8 mouse cellular contexts compared by ENCODE assay signal in genomic region chr16:35983517-35984101, GRCm38 (mm10). TPM values are rescaled to one million over a fixed set of nuclear protein-coding genes. Genes with fewer than 3 reads are reported as not detected.
A peak's percentile ranks its signal among the peaks of the same experiment; 100 is the strongest.
DNase-seq lines count a peak whose midpoint lies in the region; ATAC-seq and TF ChIP-seq lines count a peak whose summit lies in the region.

No protein-coding gene starts in this region.

- TF ChIP-seq POLR2A in MEL (IDR thresholded peaks at IDR 0.05; ENCODE audit: control insufficient read depth in 1 of 2, insufficient read depth in 1 of 2, low read depth in 1 of 2, low read length in 2 of 2, poor library complexity in 1 of 2), result no peak; a peak in 1 of 4 replicates
- no peak for TF ChIP-seq POLR2A in lung, adult 2 months (IDR thresholded peaks at IDR 0.05; ENCODE audit: borderline replicate concordance, extremely low read depth, low read depth, low read length)

- H3K4me2 ChIP-seq in forebrain, embryonic 14.5 days (ENCODE audit: low read length), result peak overlapping the region; percentile 65

- peaks cover 47% of the 10 kb centered on the region for H3K79me2 ChIP-seq in MEL (ENCODE audit: control insufficient read depth, insufficient read depth, low read length, poor library complexity)

- ATAC-seq in forebrain, embryonic 14.5 days, result peak; percentile 76
- ATAC-seq in neutrophil, adult 5-6 weeks (ENCODE audit: extremely low read depth, insufficient number of reproducible peaks, low FRiP score, poor library complexity, severe bottlenecking), result peak; percentile 62

- H3K27ac ChIP-seq in MEL (ENCODE audit: control insufficient read depth, low read depth, low read length), result peak overlapping the region; percentile 92
- peak overlapping the region; percentile 99 for H3K27ac ChIP-seq in forebrain, embryonic 14.5 days (ENCODE audit: low read depth, low read length)
- peak overlapping the region; percentile 97 for H3K27ac ChIP-seq in layer of hippocampus, adult 2 months

- no peak for TF ChIP-seq EP300 in MEL (IDR thresholded peaks at IDR 0.05; ENCODE audit: low read depth in 1 of 2, low read length in 2 of 2)

- peak; percentile 79 for DNase-seq in MEL (ENCODE audit: low read depth, low spot score)
- peak; percentile 73 for DNase-seq in cerebellum, adult 11 months
- peak; percentile 66 for DNase-seq in forebrain, embryonic 14.5 days (ENCODE audit: low spot score)
- DNase-seq in heart, postnatal 10 days, result peak; percentile 81 to 83
- peak; percentile 68 to 80 for DNase-seq in layer of hippocampus, adult 2 months (ENCODE audit: low spot score in 2 of 2)
- peak; percentile 59 for DNase-seq in lung, adult 2 months
- DNase-seq in thymus, postnatal 0 days (ENCODE audit: low spot score), result peak; percentile 66

- peaks cover 9 to 14% of the 10 kb centered on the region in 2 experiments for H3K4me1 ChIP-seq in MEL (ENCODE audit: control insufficient read depth in 1 of 2, insufficient read depth in 2 of 2, low read length in 2 of 2)
- H3K4me1 ChIP-seq in forebrain, embryonic 14.5 days (ENCODE audit: control insufficient read depth, insufficient read depth, low read length), result no peaks in the 10 kb centered on the region; the same call in 1 of the 2 replicates
- H3K4me1 ChIP-seq in lung, adult 2 months (ENCODE audit: control insufficient read depth, insufficient read depth, low read length), result peaks cover 3% of the 10 kb centered on the region

- no peaks in the 10 kb centered on the region for H3K9me3 ChIP-seq in MEL (replicated peaks; ENCODE audit: insufficient read depth, low read length)
- peaks cover 4% of the 10 kb centered on the region; the same call in 1 of the 2 replicates for H3K9me3 ChIP-seq in forebrain, embryonic 14.5 days (replicated peaks; ENCODE audit: control insufficient read depth, low read length)

- no peaks in the 10 kb centered on the region for H3K27me3 ChIP-seq in MEL (ENCODE audit: control insufficient read depth in 1 of 2, insufficient read depth in 2 of 2, low read length in 2 of 2)
- peaks cover 4% of the 10 kb centered on the region; the same call in 1 of the 2 replicates for H3K27me3 ChIP-seq in forebrain, embryonic 14.5 days (replicated peaks; ENCODE audit: control insufficient read depth, insufficient read depth, low read length)

- H3K4me3 ChIP-seq in MEL (ENCODE audit: control insufficient read depth in 1 of 2, insufficient read depth in 1 of 2, low read depth in 2 of 2, low read length in 2 of 2), result peak overlapping the region; percentile 78 to 94
- H3K4me3 ChIP-seq in forebrain, embryonic 14.5 days (ENCODE audit: low read depth, low read length), result peak overlapping the region; percentile 84
- H3K4me3 ChIP-seq in layer of hippocampus, adult 2 months, result peak overlapping the region; percentile 78
- H3K4me3 ChIP-seq in lung, adult 2 months (replicated peaks; ENCODE audit: extremely low read depth, low read depth, low read length), result peak overlapping the region; percentile 73

- peaks cover 0 to 38% of the 10 kb centered on the region in 2 experiments; a peak in 2 of 4 replicates for H3K36me3 ChIP-seq in MEL (ENCODE audit: control insufficient read depth in 1 of 2, insufficient read depth in 2 of 2, low read length in 2 of 2)
- H3K36me3 ChIP-seq in forebrain, embryonic 14.5 days (ENCODE audit: control insufficient read depth, insufficient read depth, low read length), result no peaks in the 10 kb centered on the region

- TF ChIP-seq CTCF in MEL (IDR thresholded peaks at IDR 0.05 in 2 of 3, conservative IDR thresholded peaks at IDR 0.05 in 1 of 3; ENCODE audit: control insufficient read depth in 1 of 3, insufficient read depth in 1 of 3, low read depth in 2 of 3, low read length in 3 of 3, poor library complexity in 1 of 3, severe bottlenecking in 1 of 3), result no peak
- no peak for TF ChIP-seq CTCF in layer of hippocampus, adult 2 months (conservative IDR thresholded peaks at IDR 0.05)
- no peak for TF ChIP-seq CTCF in lung, adult 2 months (IDR thresholded peaks at IDR 0.05; ENCODE audit: insufficient read depth, low read length)

- TF ChIP-seq RAD21 in MEL (IDR thresholded peaks at IDR 0.05; ENCODE audit: low read depth, low read length), result no peak

- peak overlapping the region; percentile 95 for H3K9ac ChIP-seq in MEL (ENCODE audit: control insufficient read depth, low read depth, low read length, poor library complexity, severe bottlenecking)
- peak overlapping the region; percentile 92 for H3K9ac ChIP-seq in forebrain, embryonic 14.5 days (ENCODE audit: low read length)

- intact Hi-C loops in heart, postnatal 10 days (cut with DNase I), result loop anchor here (5.0 kb wide), 1 partner anchor 89 kb away; the partner anchor contains the start of genes Ccdc58 and Fam162a

- WGBS in forebrain, embryonic 14.5 days, result under 1% methylated on average over 55 of the region's 86 CpGs
- under 1% methylated on average over 58 of the region's 86 CpGs for WGBS in lung, adult 2 months

TF ChIP-seq in MEL, 35 proteins besides CTCF, POLR2A, EP300 and RAD21:
- no peak for TF ChIP-seq USF1 (IDR thresholded peaks at IDR 0.05; ENCODE audit: low read depth, low read length)
- TF ChIP-seq TAL1 (IDR thresholded peaks at IDR 0.05; ENCODE audit: low read length), result no peak
- no peak for TF ChIP-seq POLR2AphosphoS2 (IDR thresholded peaks at IDR 0.05; ENCODE audit: low read length)
- TF ChIP-seq MAX (IDR thresholded peaks at IDR 0.05; ENCODE audit: low read length), result no peak
- TF ChIP-seq JUND (IDR thresholded peaks at IDR 0.05; ENCODE audit: low read depth, low read length), result no peak
- TF ChIP-seq ETS1 (IDR thresholded peaks at IDR 0.05; ENCODE audit: low read depth, low read length), result no peak
- no peak for TF ChIP-seq ZNF384 (IDR thresholded peaks at IDR 0.05; ENCODE audit: low read depth, low read length)
- TF ChIP-seq SMC3 (IDR thresholded peaks at IDR 0.05; ENCODE audit: low read depth, low read length), result no peak
- no peak for TF ChIP-seq ZC3H11A (IDR thresholded peaks at IDR 0.05; ENCODE audit: low read depth, low read length)
- TF ChIP-seq GATA1 (IDR thresholded peaks at IDR 0.05; ENCODE audit: low read depth, low read length), result no peak
- no peak for TF ChIP-seq TCF12 (IDR thresholded peaks at IDR 0.05; ENCODE audit: low read depth, low read length)
TF ChIP-seq in MEL: peak in this region for 0.

RNA-seq across cellular contexts. Expression of gene Kpna1, which starts 5.1 kb away (rescaled TPM):
- total RNA-seq in MEL (2012; rRNA removed), result 24.5 and 25.2 TPM in 2 replicates
- polyA plus RNA-seq in MEL (2012; ENCODE audit: insufficient read depth in 1 of 2, insufficient read length in 2 of 2, low read depth in 1 of 2, low replicate concordance in 2 of 2, missing spikeins in 1 of 2), result 10 to 100 TPM in 1 of 2 experiments, not detected in 1; 34.9 TPM
- 85.2 and 90.2 TPM in 2 replicates for polyA plus RNA-seq in forebrain, embryonic 14.5 days (2014; fragmentation: Nextera tagmentation; extraction: Ambion mirVana)
- 100 to 1,000 TPM in 1 of 2 experiments, 10 to 100 TPM in 1; 96.9 to 104 TPM for total RNA-seq in heart, postnatal 10 days (2021)
- total RNA-seq in layer of hippocampus, adult 2 months (2021), result 100 to 1,000 TPM; 139 to 141 TPM
- 4.2 and 7.4 TPM in 2 replicates for polyA plus RNA-seq in lung, adult 2 months (2012; rRNA removed)
- total RNA-seq in neutrophil, adult 5-6 weeks (2017), result 49.1 and 50.2 TPM in 2 replicates
- polyA plus RNA-seq in thymus, postnatal 0 days (2015; fragmentation: Nextera tagmentation; extraction: Ambion mirVana), result 34.2 and 35.9 TPM in 2 replicates

RNA-seq across cellular contexts. Expression of gene Dtx3l, which starts 44.7 kb away (rescaled TPM):
- 3.5 and 3.9 TPM in 2 replicates for total RNA-seq in MEL (2012; rRNA removed)
- 1 to 10 TPM in 1 of 2 experiments, not detected in 1; 6.0 TPM for polyA plus RNA-seq in MEL (2012; ENCODE audit: insufficient read depth in 1 of 2, insufficient read length in 2 of 2, low read depth in 1 of 2, low replicate concordance in 2 of 2, missing spikeins in 1 of 2)
- polyA plus RNA-seq in forebrain, embryonic 14.5 days (2014; fragmentation: Nextera tagmentation; extraction: Ambion mirVana), result 1.9 and 2.3 TPM in 2 replicates
- total RNA-seq in heart, postnatal 10 days (2021), result 10 to 100 TPM in 1 of 2 experiments, 1 to 10 TPM in 1; 9.3 to 12.7 TPM
- total RNA-seq in layer of hippocampus, adult 2 months (2021), result 1 to 10 TPM; 4.8 TPM
- polyA plus RNA-seq in lung, adult 2 months (2012; rRNA removed), result 5.9 and 7.8 TPM in 2 replicates
- total RNA-seq in neutrophil, adult 5-6 weeks (2017), result 45.9 and 56.1 TPM in 2 replicates
- polyA plus RNA-seq in thymus, postnatal 0 days (2015; fragmentation: Nextera tagmentation; extraction: Ambion mirVana), result 24.9 and 26.4 TPM in 2 replicates

RNA-seq across cellular contexts. Expression of gene Parp9, which starts 45.3 kb away (rescaled TPM):
- total RNA-seq in MEL (2012; rRNA removed), result 3.0 and 3.4 TPM in 2 replicates
- 1 to 10 TPM in 1 of 2 experiments, not detected in 1; 5.3 TPM for polyA plus RNA-seq in MEL (2012; ENCODE audit: insufficient read depth in 1 of 2, insufficient read length in 2 of 2, low read depth in 1 of 2, low replicate concordance in 2 of 2, missing spikeins in 1 of 2)
- 2.5 and 3.1 TPM in 2 replicates for polyA plus RNA-seq in forebrain, embryonic 14.5 days (2014; fragmentation: Nextera tagmentation; extraction: Ambion mirVana)
- total RNA-seq in heart, postnatal 10 days (2021), result 10 to 100 TPM; 11.1 to 14.4 TPM
- 1 to 10 TPM; 3.1 to 3.6 TPM for total RNA-seq in layer of hippocampus, adult 2 months (2021)
- 5.9 and 8.2 TPM in 2 replicates for polyA plus RNA-seq in lung, adult 2 months (2012; rRNA removed)
- total RNA-seq in neutrophil, adult 5-6 weeks (2017), result 99.3 and 100 TPM in 2 replicates
- polyA plus RNA-seq in thymus, postnatal 0 days (2015; fragmentation: Nextera tagmentation; extraction: Ambion mirVana), result 39.6 and 44.4 TPM in 2 replicates

RNA-seq across cellular contexts. Expression of gene Wdr5b, which starts 57.4 kb away (rescaled TPM):
- 2.1 and 3.3 TPM in 2 replicates for total RNA-seq in MEL (2012; rRNA removed)
- polyA plus RNA-seq in MEL (2012; ENCODE audit: insufficient read depth in 1 of 2, insufficient read length in 2 of 2, low read depth in 1 of 2, low replicate concordance in 2 of 2, missing spikeins in 1 of 2), result 1 to 10 TPM in 1 of 2 experiments, not detected in 1; 1.7 TPM
- polyA plus RNA-seq in forebrain, embryonic 14.5 days (2014; fragmentation: Nextera tagmentation; extraction: Ambion mirVana), result 17.6 and 17.7 TPM in 2 replicates
- 1 to 10 TPM; 4.4 to 5.6 TPM for total RNA-seq in heart, postnatal 10 days (2021)
- 1 to 10 TPM; 5.5 to 5.8 TPM for total RNA-seq in layer of hippocampus, adult 2 months (2021)
- polyA plus RNA-seq in lung, adult 2 months (2012; rRNA removed), result 1.2 and 2.5 TPM in 2 replicates
- total RNA-seq in neutrophil, adult 5-6 weeks (2017), result 23.2 and 24.2 TPM in 2 replicates
- 9.8 and 10.1 TPM in 2 replicates for polyA plus RNA-seq in thymus, postnatal 0 days (2015; fragmentation: Nextera tagmentation; extraction: Ambion mirVana)

Comparison
In these comparisons a context has a peak if more than half of its experiments do, and no peak if none do; other contexts are left out.
1. Peak in every context shown above with its lines: DNase-seq, ATAC-seq, H3K4me3 ChIP-seq and H3K27ac ChIP-seq.